Mouse (Mus musculus) embryonic facial prominence, embryonic 12.5 days (tissue): ENCODE data around the gene C330021F23Rik. TPM values are rescaled to one million over a fixed set of nuclear protein-coding genes. Genes with fewer than 3 reads are reported as not detected.
"Not testable (repeated sequence)": the region's sequence is repeated elsewhere in the genome, so short reads cannot be mapped to it uniquely, and the experiment has no call there.

Experiments used
- ATAC-seq: fragments of 200-750 bp; cut with Nextera tagmentation; 2 replicates; pipeline ENCODE4 v1.8.0; 2017; ENCODE audit not compliant: insufficient number of reproducible peaks, insufficient read depth, low FRiP score, low TSS enrichment
- H3K27ac ChIP-seq: fragments of 300-500 bp; sonication (generic); 2 replicates; pipeline ENCODE4 v1.5.1; 2016; ENCODE audit warnings: mild to moderate bottlenecking
- H3K27me3 ChIP-seq: fragments of 300-500 bp; sonication (generic); 2 replicates; pipeline ENCODE4 v1.6.1; 2016; ENCODE audit warnings: mild to moderate bottlenecking, moderate library complexity
- H3K36me3 ChIP-seq: fragments of 300-500 bp; sonication (generic); 2 replicates; pipeline ENCODE4 v1.6.1; 2016; ENCODE audit warnings: mild to moderate bottlenecking
- H3K4me1 ChIP-seq: fragments of 300-500 bp; sonication (generic); 2 replicates; pipeline ENCODE4 v1.6.1; 2016
- H3K4me2 ChIP-seq: fragments of 300-500 bp; sonication (generic); replicated peaks from 2 replicates; pipeline ENCODE4 v1.6.1; 2016; ENCODE audit warnings: mild to moderate bottlenecking, moderate library complexity
- H3K4me3 ChIP-seq: fragments of 300-500 bp; sonication (generic); 2 replicates; pipeline ENCODE4 v1.5.1; 2016; ENCODE audit warnings: mild to moderate bottlenecking
- H3K9ac ChIP-seq: fragments of 300-500 bp; sonication (generic); 2 replicates; pipeline ENCODE4 v1.6.1; 2016; ENCODE audit warnings: mild to moderate bottlenecking, moderate library complexity
- H3K9me3 ChIP-seq: fragments of 300-500 bp; sonication (generic); 2 replicates; pipeline ENCODE4 v1.6.1; 2016; ENCODE audit warnings: mild to moderate bottlenecking, moderate library complexity
- WGBS: fragments of 180-500 bp; shearing (Covaris S2); methylation state at CpG from one replicate; pipeline ENCODE4 v1.1.7; 2016; 5-methylcytosine and 5-hydroxymethylcytosine counted together
- polyA plus RNA-seq: library from polyadenylated mRNA; unstranded; fragments of >200 nt; fragmentation: Nextera tagmentation; extraction: Ambion mirVana; gene quantifications from 2 replicates; pipeline ENCODE4 v1.2.1, GENCODE M21; 2016

C330021F23Rik gene
- polyA plus RNA-seq, 1 experiment from 2014 or later, result 1.8 TPM

DNA sequence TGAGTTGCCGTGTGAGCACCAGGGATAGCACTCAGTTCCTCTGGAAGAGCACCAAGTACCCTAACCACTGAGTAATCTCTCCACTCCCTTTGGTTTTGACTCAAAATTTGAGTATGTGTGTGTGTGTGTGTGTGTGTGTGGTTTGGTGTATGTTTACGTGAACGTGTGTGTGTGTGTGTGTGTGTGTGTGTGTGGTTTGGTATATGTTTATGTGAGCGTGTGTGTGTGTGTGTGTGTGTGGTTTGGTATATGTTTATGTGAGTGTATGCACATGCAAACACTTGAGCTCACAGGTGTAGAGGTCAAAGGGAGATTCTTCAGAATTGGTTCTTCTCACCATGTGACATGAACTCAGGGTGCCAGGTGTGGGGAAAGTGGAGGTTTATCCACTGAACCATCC lies 11.7 kb upstream of the C330021F23Rik start:
- Histone ChIP-seq H3K36me3 (no peaks in the 10 kb centered on the region), H3K4me3 (no peak overlapping the region), H3K9me3 (no peaks in the 10 kb centered on the region), H3K27ac (no peak overlapping the region), H3K4me2 (no peak overlapping the region), H3K4me1 (no peaks in the 10 kb centered on the region), H3K9ac (no peak overlapping the region), H3K27me3 (no peaks in the 10 kb centered on the region)
- 60% methylated on average over 4 of the region's 4 CpGs for WGBS
- ATAC-seq, result peak; percentile 97

DNA sequence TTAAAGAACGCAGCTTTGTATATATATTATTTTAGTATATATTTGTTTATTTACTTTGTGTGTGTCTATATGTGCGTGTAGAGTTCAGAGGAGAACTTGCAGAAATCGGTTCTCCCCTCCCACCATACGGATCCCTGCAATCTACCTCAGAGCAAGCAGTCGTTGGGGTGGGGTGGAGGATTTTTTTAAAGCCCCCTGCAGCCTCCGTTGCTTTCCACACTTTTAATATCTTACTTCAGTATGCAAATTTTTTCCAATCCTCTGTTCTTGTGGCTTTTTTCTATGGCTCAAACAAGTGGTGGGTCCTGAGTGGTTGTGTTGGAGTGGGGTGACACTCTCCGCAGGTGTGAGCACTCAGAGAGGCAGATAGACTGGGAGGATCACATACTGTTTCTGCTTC lies 588 bp downstream of the C330021F23Rik start:
- 8% methylated on average over 7 of the region's 7 CpGs for WGBS
- no peak for ATAC-seq
- no peak overlapping the region for H3K27ac ChIP-seq
- H3K9ac ChIP-seq, result peak overlapping the region; percentile 0; the same call in 1 of the 2 replicates
- peak overlapping the region; percentile 36 for H3K4me2 ChIP-seq
- no peaks in the 10 kb centered on the region for H3K4me1 ChIP-seq
- H3K9me3 ChIP-seq, result no peaks in the 10 kb centered on the region
- no peaks in the 10 kb centered on the region for H3K36me3 ChIP-seq
- 0 out of 2 replicates have a peak overlapping the region, but pooled peaks have one; percentile 3 for H3K4me3 ChIP-seq
- H3K27me3 ChIP-seq, result no peaks in the 10 kb centered on the region

DNA sequence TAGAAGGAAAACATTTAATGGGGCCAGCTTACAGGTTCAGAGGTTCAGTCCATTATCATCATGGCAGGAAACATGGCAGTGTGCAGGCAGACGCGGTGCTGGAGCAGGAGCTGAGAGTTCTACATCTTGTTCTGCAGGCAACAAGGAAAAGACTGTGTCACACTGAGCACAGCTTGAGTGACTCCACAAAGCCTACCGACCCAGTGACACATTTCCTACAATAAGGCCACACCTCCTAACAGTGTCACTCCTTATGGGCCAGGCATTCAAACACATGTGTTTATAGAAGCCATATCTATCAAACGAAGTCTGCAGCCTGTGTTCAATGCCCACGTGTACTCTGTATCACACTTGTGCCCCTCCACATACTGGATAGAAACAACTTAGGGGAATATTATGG lies 2.0 kb downstream of the C330021F23Rik start:
- H3K9me3 ChIP-seq, result no peaks in the 10 kb centered on the region
- H3K9ac ChIP-seq, result no peak overlapping the region
- no peaks in the 10 kb centered on the region for H3K36me3 ChIP-seq
- no peaks in the 10 kb centered on the region for H3K4me1 ChIP-seq
- H3K27me3 ChIP-seq, result no peaks in the 10 kb centered on the region
- no peak for ATAC-seq
- 84% methylated on average over 5 of the region's 5 CpGs for WGBS
- H3K4me3 ChIP-seq, result no peak overlapping the region
- H3K4me2 ChIP-seq, result no peak overlapping the region
- H3K27ac ChIP-seq, result no peak overlapping the region

DNA sequence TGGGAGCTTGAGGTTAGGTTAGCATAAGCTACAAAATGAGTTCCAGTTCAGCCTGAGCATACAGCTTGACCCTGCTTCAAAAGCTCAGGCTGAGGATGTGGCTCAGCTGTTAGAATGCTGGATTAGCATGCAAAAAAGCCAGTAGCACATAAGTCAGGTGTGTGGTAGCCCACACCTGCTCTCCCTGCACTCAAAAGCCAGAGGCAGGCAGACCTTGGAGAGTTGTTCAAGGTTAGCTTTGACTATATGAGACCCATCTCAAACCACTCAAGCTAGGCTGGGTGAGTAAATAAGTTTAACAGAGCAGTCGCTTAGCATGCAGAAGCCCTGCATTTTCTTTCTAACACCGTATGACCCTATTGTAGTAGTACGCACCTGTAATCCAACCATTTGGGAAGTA lies 6.8 kb downstream of the C330021F23Rik start:
- no peak for ATAC-seq
- H3K4me1 ChIP-seq, result no peaks in the 10 kb centered on the region
- H3K36me3 ChIP-seq, result no peaks in the 10 kb centered on the region
- H3K27me3 ChIP-seq, result no peaks in the 10 kb centered on the region
- no peak overlapping the region for H3K9ac ChIP-seq
- no peak overlapping the region for H3K4me3 ChIP-seq
- no peak overlapping the region for H3K27ac ChIP-seq
- H3K9me3 ChIP-seq, result no peaks in the 10 kb centered on the region
- no peak overlapping the region for H3K4me2 ChIP-seq
- WGBS, result 93% methylated on average over 3 of the region's 3 CpGs

- H3K9ac ChIP-seq, result no peak overlapping the region
- H3K36me3 ChIP-seq, result no peaks in the 10 kb centered on the region
- 74% methylated on average over 15 of the region's 15 CpGs for WGBS
- H3K27ac ChIP-seq, result no peak overlapping the region
- no peak for ATAC-seq
- H3K4me2 ChIP-seq, result no peak overlapping the region
- H3K9me3 ChIP-seq, result no peaks in the 10 kb centered on the region
- H3K4me3 ChIP-seq, result no peak overlapping the region
- no peaks in the 10 kb centered on the region for H3K4me1 ChIP-seq
- no peaks in the 10 kb centered on the region for H3K27me3 ChIP-seq
These were observed 8.6 kb downstream of the C330021F23Rik start for GRCm38 (mm10) chr8:3576211-3576960.

DNA sequence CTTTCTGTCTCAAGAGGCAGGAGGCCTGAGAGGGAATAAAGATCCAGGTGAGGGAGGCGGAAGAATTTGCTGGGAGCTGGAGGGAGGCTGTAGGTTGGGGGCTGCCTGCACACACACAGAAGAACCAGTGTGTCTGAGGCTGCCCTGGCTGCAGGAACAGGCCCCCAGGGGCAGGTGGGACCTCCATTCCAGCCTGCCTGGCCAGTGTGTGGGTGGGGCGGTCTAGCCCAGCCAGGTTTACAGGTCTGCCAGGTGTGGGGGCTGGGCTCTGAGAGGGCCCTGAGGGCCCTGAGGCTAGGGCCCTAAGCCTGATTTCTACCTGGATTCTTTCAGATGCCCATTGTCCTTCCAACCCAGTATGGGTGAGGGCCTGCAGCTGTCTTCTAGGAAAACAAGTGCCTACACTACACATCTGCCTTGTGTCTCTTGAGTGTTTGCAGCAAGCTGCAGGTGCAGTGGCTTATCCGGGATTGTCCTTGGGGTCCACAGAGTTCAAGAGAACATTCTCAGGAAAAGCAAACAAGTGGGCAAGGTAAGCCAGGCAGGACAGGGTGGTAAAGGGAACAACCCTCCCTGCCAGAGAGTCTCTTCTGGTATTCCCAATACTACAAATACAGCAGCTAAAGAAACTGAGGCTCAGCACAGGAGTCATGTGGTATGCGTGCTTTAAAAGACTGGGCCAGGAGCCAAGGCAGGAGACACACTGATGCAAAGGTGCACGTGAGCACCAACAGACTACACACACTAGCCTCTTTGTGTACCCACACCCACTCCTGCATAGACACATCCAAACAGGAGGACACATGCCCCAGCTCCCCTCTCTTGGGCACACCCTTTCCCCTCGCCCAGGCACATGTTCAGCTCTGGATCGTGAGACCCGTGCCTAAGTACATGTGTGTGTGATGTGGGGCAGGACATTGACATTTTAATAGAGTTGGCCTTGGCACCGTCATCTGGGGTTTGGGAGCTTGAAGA lies 11.9 kb downstream of the C330021F23Rik start:
- ATAC-seq, result no peak
- 72% methylated on average over 9 of the region's 9 CpGs for WGBS
- Histone ChIP-seq H3K9ac (no peak overlapping the region), H3K36me3 (no peaks in the 10 kb centered on the region), H3K4me2 (no peak overlapping the region), H3K9me3 (no peaks in the 10 kb centered on the region), H3K4me1 (no peaks in the 10 kb centered on the region), H3K4me3 (no peak overlapping the region), H3K27ac (no peak overlapping the region), H3K27me3 (no peaks in the 10 kb centered on the region)

- not testable (repeated sequence) for H3K27ac ChIP-seq, H3K36me3 ChIP-seq, H3K4me1 ChIP-seq, H3K27me3 ChIP-seq, H3K4me3 ChIP-seq, H3K9me3 ChIP-seq, ATAC-seq, H3K9ac ChIP-seq, H3K4me2 ChIP-seq
- 91% methylated on average over 3 of the region's 3 CpGs for WGBS
These were observed 14.2 kb downstream of the C330021F23Rik start for GRCm38 (mm10) chr8:3581961-3582360.

DNA sequence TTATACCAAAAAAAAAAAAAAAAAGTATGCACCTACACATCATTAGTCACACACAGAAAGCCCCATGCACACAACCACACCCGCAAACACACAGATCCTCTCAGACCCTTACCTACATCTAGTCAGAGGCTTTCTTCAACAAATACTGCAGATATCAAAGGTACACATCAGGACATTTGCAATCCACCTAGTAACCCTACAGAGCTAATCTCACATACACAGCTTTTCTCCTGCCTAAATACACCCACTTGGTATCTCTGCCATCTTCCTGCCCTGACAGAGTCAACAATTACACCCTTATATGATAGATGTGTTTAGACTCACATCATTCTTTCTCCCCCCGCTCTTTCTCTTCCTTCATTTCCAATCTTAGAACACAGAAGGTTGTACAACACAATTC lies 18.7 kb downstream of the C330021F23Rik start:
- H3K4me1 ChIP-seq, result peaks cover 4% of the 10 kb centered on the region; the same call in 1 of the 2 replicates
- H3K36me3 ChIP-seq, result no peaks in the 10 kb centered on the region
- H3K27me3 ChIP-seq, result peaks cover 14% of the 10 kb centered on the region
- ATAC-seq, result no peak
- no peak overlapping the region for H3K4me3 ChIP-seq
- no peak overlapping the region for H3K27ac ChIP-seq
- no peak overlapping the region for H3K9ac ChIP-seq
- H3K9me3 ChIP-seq, result no peaks in the 10 kb centered on the region
- H3K4me2 ChIP-seq, result no peak overlapping the region
- 95% methylated on average over 2 of the region's 2 CpGs for WGBS

- peak within 1 kb of the TSS; percentile 72 for H3K4me3 ChIP-seq
- no peaks in the 10 kb centered on the region for H3K9me3 ChIP-seq
- H3K36me3 ChIP-seq, result no peaks in the 10 kb centered on the region
- peaks cover 14% of the 10 kb centered on the region for H3K27me3 ChIP-seq
- peak within 1 kb of the TSS; percentile 67; the same call in 1 of the 2 replicates for H3K27ac ChIP-seq
- peak within 1 kb of the TSS; percentile 72 for H3K9ac ChIP-seq
- peaks cover 4% of the 10 kb centered on the region; the same call in 1 of the 2 replicates for H3K4me1 ChIP-seq
- ATAC-seq, result 0 out of 2 replicates have a peak, but pooled peaks have one; percentile 1
- WGBS, result 11% methylated on average over 7 of the region's 7 CpGs
- peak within 1 kb of the TSS; percentile 97 for H3K4me2 ChIP-seq
These were observed 19.2 kb downstream of the C330021F23Rik start, which contains the start of gene Camsap3 for GRCm38 (mm10) chr8:3586993-3587390. Gene Camsap3 (plus strand): TSS chr8:3587293.

- Histone ChIP-seq H3K9ac (peak overlapping the region; percentile 72), H3K4me1 (peaks cover 4% of the 10 kb centered on the region; the same call in 1 of the 2 replicates), H3K36me3 (no peaks in the 10 kb centered on the region), H3K27ac (peak overlapping the region; percentile 67; the same call in 1 of the 2 replicates), H3K9me3 (no peaks in the 10 kb centered on the region), H3K4me2 (peak overlapping the region; percentile 97), H3K27me3 (peaks cover 14% of the 10 kb centered on the region), H3K4me3 (peak overlapping the region; percentile 72)
- under 1% methylated on average over 77 of the region's 77 CpGs for WGBS
- ATAC-seq, result peak; percentile 73
These were observed 19.8 kb downstream of the C330021F23Rik start for GRCm38 (mm10) chr8:3587391-3588257.

DNA sequence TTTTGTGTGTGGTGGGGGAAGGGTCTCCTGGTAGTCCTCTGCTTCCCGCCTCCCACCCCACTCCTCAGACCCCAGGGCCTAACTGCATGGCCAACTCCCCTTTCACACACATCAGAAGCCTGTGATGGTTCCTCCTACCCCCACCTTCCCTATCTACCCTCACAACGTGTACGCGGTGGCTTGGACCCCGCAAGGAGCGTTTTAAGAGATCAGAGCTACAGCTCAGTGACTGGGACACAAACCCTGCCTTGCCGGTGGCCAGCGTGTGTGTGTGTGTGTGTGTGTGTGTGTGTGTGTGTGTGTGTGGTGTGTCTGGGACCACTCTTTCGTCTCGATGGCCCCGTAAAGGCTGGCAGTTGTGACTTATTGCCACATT lies 20.5 kb downstream of the C330021F23Rik start:
- peak overlapping the region; percentile 72 for H3K9ac ChIP-seq
- no peaks in the 10 kb centered on the region for H3K36me3 ChIP-seq
- H3K4me2 ChIP-seq, result peak overlapping the region; percentile 97
- H3K4me1 ChIP-seq, result peaks cover 4% of the 10 kb centered on the region; the same call in 1 of the 2 replicates
- 4% methylated on average over 11 of the region's 11 CpGs for WGBS
- peaks cover 14% of the 10 kb centered on the region for H3K27me3 ChIP-seq
- peak; percentile 52; the same call in 1 of the 2 replicates for ATAC-seq
- no peaks in the 10 kb centered on the region for H3K9me3 ChIP-seq
- peak overlapping the region; percentile 72 for H3K4me3 ChIP-seq
- no peak overlapping the region for H3K27ac ChIP-seq
